Mouse (Mus musculus): ENCODE data around the gene Mfsd2a. TPM values are rescaled to one million over a fixed set of nuclear protein-coding genes. Genes with fewer than 3 reads are reported as not detected.
A peak's percentile ranks its signal among the peaks of the same experiment; 100 is the strongest.
"Not testable (repeated sequence)": the region's sequence is repeated elsewhere in the genome, so short reads cannot be mapped to it uniquely, and the experiment has no call there.

Gene Mfsd2a
- total RNA-seq (2021): under 1 TPM; 0.24 to 0.26 TPM
- long read RNA-seq, experiment 1: 0 reads
- long read RNA-seq, experiment 2: 0 reads

DNA sequence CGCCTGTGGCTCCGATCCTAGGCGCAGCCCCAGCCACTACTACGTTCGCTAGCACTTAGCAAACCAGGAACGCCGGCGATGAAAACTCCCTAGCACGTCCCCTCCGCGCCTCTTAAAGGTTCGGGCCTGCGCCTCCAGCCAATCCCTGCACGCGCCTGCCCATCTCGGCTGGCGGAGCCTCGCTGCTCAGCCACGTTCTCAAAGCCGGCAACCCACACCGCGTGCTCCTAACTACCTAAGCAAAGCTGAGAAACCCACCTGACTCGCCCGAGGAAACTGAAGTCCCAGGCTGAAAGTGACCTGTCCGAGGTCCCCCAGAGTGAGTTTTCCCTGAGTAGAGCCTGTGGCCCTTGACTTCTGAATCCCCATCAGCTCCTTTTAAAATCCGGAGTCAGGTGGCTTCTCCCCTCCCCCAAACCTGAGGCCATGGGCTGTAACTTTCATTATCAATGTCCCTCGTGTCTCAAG is at the start of gene Mfsd2a:
Gene Mfsd2a, minus strand, starts transcription at position 89 of the 468 bp plus-strand sequence.
- no peak for DNase-seq

DNA sequence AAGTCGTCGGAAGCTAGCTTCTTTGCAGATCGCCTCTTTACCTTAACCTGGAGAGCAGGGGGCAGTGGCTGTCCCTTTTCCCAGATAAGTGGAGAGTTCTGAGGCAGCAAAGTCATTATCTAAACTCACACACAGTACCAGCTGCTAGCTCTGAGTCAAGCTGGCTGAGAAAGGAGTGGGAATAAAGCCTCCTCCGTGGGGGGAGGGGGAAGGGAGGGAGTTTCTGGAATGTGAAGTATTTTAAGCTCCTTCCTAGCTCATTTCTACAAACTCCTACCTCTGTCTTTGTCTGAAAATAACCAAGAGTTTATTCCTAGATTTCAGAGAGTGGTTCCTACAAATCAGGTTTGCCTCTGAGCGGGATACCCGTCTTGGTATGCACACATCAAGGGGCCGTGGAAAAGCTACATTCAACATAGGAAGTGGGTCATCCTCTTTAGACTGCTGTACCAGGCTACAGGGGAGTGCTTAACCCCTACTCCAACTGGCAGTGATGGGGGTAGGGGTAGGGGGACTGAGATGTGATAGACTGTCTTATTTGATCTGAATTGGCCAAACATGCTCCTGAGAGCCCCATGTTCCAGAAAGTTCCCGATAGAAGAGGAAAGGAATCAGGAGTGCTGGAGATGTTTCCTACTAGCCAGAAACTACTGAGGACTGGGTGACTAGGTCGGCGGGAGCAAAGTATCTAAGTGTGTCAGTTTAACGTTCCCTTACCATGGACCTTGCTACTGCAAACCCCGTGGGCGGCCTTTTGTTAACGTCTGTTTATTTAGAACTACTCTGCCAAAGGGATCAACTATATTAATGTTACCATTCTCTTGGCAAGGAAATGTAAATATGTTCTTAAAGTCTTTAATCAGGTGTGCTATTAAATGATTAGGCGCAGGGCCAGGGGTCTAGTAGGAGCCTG is 44.3 kb upstream of the Mfsd2a start:
- DNase-seq: no peak

DNA sequence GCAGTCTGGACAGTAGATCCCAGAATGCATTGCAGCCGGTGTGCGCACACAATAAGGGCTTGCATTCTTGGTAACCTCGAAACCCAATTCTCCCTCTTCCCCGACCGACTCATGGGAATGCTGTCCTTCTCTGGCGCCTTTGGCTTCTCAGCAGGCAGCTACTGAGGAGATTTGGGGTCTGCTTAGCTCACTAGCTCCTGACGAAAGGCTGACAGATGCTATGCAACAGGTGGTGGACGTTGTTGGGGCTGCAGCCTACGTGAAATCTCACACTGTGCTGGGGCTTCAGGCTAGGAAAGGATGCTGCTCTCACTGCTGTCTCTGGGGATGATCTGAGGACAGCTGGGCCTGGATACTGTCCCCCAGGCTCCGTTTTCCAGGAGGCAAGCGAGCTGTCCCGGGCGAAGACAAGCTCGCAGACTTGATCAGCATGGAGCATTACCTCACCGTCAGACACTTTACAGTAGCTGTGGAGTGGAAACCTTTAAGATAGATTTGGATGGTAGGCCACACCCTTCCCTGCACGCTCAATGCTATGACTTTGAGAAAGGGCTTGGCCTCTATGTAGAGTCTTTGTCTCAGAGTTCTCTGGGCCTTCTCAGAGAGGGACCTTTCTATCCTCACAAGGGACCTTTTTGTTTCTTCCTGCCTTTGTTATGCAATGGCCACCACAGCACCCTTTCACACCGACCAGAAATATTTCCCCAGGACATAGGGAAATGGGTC is 39.8 kb upstream of the Mfsd2a start:
- no peak for DNase-seq

DNA sequence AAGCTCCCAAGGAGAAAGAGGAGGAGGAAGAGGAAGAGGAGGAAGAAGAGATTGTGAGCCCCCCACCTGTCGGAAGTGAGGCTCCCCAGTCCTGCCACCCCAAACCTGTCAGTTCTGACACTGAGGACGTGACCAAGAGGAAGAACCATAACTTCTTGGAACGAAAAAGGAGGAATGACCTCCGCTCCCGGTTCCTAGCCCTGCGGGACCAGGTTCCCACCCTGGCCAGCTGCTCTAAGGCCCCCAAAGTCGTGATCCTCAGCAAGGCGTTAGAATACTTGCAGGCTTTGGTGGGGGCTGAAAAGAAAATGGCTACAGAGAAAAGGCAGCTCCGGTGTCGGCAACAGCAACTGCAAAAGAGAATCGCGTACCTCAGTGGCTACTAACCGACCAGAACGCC is 39.1 kb upstream of the Mfsd2a start:
- no peak for DNase-seq

DNA sequence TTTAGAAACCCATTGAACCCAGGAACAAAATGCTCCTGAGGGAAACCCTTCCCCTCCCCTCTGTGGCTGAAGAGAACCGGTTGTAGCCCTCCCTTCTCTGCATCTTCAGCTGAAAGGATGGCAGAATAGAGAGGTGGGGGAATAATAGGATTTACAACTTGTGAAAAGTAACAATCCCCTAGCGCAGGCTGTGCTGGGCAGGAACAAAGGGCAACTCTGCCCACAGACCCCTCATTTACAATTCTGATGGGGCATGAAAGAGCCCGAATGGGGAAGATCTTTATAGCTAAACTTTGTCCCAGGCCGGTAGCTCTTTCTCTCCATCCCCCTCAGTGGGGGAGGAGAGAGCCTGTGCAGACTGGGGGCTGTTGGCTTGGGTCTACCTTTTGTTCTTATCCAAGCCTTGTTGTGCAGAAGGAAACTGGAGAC is 38.3 kb upstream of the Mfsd2a start:
- DNase-seq: no peak

DNA sequence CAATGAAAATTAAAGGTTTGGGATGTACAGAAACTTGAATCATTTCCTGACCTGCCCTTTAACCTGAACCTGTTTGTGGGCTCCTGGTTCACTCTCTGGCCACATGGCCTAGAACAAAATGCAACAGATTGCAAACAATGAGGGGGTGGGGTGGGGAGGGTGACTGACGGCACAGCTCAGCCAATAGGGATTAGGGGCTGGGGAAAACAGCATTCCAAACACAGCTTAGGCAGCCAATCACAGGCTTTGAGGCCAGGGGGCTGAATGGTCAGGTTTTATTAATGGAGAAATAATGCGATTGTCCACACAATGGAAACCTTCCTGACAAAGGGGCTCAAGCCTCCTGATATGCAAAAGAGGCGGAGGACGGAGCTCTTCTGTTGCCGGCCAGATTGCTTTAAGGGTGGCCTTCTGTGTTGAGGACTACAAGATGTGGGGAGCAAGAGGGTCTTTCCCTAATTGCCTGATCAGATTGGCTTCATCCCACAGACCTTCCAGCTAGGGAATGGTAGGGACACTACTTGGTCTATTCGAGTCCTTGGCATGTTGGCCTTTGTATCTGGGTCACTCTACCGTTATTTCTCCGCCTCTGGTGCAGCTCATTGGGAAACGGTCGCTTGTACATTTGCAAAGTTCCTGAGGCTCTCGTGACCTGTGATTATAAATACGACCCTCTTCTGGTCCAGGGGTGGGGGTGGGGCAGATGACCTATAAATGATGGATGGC is 37.7 kb upstream of the Mfsd2a start:
- no peak for DNase-seq

DNA sequence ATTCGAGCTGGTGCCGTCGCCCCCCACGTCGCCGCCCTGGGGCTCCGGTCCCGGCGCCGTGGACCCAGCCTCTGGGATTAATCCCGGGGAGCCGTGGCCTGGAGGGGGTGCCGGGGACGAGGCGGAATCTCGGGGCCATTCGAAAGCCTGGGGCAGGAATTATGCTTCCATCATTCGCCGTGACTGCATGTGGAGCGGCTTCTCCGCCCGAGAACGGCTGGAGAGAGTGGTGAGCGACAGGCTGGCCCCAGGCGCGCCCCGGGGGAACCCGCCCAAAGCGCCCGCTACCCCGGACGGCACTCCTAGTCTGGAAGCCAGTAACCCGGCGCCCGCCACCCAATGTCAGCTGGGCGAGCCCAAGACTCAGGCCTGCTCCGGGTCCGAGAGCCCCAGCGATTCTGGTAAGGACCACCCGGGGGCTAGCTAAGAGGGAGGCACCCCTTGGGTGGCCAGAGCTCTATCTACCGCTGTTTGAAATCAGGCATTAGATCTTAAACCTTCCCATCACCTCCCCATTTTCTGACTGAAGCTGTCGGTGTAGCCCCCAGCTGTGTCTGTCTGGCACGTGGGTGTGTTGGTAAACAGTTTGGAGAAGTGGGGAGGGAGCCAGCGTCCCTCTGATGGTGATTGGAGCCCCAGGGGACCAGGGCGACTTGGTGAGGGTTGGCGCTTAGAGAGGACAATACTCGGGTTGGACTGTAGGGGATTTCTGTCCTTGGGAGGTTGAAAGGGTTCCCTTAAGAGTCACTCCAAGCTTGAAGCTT is 35.8 kb upstream of the Mfsd2a start:
- no peak for DNase-seq

DNA sequence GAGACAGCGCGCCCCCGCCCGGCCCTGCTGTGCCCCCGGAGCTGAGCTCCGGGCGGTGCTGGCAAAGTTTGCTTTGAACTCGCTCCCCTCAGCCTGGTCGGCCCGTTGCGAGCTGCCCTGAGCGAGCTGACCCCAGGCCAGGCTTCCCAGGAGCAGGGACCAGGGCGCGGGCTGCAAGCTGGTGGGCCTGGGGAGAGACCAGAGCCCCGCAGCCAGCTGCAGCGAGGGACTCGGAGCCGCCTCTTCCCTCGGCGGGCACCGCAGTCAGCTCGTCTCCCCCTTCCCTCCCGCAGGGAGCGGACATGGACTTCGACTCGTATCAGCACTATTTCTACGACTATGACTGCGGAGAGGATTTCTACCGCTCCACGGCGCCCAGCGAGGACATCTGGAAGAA is 35.2 kb upstream of the Mfsd2a start:
- DNase-seq: no peak

DNA sequence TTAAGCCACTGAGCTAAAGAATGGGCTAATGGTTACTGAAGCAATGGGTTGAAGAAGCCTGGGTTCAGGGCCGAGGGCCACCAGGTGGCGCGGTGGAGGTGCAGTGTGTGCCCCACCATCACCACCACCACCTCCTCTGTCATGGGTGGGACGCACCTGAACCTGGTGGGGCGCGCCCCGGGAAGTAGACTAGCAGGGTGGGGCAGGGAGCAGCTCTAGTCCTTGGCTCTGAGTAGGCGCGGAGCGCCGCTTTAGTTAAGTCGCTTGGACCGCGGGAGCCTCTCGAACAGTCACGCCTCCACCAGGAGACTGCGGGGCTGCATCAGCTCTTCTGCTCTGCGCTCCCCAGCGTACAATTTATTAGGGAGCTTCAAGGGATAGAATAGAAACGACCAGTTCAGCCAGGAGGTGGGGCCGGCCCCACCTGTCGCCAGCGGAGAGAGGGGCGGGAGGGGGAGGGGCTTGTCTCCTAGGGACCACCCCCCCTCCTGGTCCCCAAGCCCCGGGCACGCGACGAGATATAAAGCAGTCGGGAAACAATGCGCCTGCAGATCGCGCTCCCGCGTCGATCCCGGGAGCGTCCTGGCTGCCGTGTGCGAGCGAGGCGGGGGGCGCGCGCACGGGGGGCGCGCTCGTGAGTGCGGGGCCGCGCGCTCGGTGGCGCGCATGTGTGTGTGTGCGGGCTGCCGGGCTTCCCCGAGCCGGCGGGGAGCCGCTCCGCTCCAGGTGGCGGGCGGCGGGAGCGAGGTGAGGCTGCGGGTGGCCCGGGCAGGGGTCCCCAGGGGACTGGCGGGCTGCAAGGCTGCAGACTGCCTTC is 34.6 kb upstream of the Mfsd2a start, which contains the start of gene Mycl:
Gene Mycl, plus strand, starts transcription at position 249 of the 817 bp plus-strand sequence.
- peak; percentile 46 for DNase-seq

DNA sequence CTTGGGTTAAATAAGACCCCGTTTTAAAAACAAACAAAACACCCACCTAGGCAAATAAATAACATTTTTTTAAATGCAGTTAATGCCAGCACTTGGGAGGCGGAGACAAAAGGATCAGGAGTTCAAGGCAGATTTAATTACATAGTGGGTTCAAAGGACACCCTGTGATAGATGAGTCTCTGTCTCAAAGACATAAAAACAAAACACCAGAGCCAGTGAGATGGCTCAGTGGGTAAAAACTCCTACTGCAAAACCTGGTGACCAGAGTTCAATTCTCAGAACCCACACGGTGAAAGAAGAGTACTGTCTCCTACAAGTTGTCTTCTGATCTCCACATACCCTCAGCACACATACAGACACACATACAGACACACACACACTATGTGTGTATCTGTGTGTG is 31.3 kb upstream of the Mfsd2a start:
- no peak for DNase-seq

DNA sequence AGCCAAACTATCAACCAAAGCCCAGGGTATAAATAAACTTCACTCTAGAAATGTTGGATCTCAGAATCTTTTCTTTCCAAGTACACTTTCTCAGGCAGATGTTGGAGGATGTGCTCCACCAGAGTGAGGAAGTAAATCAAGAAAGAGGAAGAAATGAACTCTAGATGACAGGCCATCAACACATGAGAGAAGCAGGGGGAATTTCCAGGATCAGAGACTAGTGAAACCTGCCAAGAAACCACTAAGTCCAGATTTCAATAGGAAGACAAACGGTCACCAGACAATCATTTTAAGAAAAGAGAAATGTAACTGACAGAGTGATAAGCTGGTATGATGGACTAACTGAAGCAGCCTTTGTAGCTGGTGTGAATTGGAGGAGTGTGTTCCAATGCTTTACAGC is 30.2 kb upstream of the Mfsd2a start:
- no peak for DNase-seq

DNA sequence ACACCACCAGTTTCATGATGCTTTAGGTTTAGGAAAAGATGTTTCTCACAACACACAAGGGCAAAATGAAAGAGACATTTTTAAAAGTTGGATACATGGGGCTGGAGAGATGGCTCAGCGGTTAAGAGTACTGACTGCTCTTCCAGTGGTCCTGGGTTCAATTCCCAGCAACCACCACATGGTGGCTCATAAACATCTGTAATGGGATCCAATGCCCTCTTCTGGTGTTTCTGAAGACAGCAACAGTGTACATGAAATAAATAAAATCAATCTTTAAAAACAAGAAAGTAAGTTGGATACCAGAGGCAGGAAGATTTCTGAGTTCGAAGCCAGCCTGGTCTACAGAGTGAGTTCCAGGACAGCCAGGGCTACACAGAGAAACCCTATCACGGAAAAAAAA is 27.0 kb upstream of the Mfsd2a start:
- not testable (repeated sequence) for DNase-seq

DNA sequence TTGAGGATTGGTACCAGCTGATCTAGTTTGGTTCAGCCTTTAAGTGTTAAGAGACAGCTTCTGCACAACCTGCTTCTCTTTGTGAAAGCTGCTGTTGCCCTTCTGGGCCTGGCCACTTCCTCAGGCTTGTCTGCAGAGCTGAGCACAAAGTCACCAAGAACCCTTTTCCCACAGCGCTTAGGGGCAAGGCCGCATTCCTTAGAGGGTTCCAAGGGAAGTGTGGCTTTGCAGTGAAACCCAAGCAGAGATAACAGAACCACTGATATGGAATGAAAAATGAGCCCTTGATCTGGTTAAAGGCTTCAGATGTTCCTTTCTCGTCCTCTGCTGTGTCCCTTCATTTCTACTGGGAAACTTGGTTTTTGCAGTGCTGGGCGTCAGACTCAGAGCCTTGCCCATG is 26.4 kb upstream of the Mfsd2a start:
- no peak for DNase-seq

DNA sequence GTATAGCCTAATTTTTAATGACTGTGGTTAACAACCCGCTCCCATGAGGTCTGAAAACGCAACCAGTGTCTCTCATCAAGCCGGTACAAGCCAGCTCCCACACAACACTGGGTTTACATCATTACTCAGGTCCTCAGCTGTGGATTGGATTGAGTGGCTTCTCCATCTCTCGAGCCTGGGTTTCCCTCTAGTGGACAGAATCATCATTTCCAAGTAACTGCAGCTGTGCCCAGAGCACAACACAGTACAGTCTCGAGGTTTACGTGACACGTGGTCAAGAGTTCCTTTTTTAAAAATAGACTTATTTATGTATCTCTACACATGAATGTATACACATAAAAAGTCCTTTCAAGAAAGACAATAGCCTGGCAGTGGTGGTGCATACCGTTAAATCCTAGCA is 24.1 kb upstream of the Mfsd2a start:
- DNase-seq: no peak

DNA sequence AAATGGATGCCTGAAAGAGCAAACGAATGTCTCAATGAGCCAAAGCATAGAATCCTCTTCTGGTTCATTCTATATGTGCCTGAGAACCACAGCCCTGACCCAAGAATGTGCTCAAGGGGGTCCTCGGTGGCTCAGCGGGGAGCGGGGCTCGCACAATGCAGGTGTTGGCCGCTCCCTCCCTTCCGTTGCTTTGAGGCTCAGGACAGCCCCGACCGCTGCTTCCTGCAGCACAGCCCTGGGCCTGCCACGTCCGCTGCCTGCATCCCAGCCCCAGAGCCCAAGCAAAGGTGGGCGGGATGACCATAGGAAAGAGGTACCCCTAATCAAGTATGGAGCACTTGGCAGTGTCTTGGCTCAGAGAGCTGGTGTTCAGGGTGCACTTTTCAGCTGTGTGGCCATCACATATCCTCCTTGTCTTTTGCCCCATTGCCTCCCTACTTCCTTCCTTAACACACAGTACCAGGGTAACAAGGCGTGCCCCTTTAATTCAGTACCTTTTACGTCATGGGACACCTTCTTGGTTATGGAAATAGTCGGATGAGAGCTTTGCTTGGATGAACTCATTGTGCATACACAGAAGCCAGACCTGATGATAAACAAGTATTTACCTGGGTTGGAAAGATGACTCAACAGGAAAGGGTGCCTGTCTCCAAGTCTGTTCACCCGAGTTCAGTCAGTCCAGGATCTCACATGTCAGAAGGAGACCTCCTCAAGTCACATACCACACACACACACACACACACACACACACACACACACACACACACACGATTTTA is 22.7 kb upstream of the Mfsd2a start:
- no peak for DNase-seq

DNA sequence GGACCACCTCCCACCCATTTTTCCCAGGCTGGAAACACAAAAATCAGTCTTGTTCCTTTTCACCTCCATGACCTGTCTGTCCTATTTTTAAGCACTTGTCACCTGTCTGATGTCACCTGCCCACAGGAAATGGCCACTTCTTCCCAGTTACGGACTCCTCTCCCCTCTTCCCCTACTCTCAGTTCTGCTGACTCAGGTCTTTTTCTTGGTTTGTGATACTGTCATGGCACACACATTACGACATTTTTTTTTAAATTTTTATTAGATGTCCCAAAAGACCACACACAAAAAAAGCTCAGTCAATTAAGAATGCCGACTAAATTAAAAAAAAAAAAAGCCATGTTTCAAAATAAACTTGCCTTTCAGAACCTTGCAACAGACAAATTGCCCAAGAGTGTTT is 21.5 kb upstream of the Mfsd2a start:
- DNase-seq: no peak

DNA sequence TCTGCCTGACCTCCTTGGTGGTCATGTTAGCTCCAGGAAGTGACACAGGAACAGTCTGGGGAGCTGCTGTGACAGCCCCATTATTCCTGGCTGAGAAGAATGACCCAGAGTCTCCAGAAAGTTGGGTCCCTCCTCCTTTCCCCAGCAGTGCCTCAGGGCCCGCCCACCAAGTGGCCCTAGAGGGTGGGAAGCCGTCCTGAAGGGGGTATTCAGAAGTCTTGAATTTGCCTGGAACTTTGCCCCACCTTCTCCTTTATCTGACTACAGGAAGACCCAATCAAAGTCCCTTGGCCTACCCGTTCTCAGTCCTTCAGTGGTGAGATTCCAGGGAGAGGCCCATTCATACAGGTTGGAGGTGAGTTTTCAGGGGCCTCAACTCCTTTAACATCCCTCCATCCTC is 20.9 kb upstream of the Mfsd2a start:
- DNase-seq: no peak

DNA sequence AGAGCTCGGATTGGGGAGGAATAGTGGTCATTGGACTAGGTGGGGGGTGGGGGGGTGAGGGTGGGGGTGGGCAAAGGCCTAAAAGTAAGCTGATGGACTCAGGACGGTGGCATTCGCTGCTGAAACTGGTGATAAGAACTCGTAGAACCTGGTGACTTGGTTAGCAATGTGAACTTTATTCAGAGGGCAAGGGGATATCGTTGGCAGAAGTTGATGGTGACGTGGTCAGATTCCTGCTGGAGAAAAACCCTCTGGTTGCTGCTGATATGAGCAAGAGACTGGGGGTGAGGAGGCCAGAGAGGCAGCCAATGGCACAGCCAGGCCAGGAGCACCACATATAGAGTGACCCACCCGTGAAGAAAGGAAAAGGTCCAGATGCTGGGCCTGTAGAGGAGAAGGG is 20.2 kb upstream of the Mfsd2a start:
- no peak for DNase-seq

DNA sequence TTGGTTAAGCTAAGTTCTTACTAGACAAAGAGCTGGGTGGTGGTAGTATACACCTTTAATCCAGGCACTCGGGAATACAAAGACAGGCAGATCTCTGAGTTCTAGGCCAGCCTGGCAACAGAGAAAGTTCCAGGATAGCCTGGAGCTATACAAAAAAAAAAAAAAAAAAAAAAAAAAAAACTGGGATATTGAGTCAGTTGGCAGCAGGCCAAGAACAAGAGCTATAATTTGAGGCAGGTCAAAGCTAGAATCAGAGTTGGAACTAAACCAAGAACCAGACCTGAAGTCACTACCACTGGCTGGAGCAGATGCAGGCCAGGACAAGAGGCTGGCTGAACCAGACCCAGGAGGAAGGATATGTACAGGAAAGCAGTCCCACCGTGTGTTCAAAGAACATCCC is 19.7 kb upstream of the Mfsd2a start:
- DNase-seq: no peak

DNA sequence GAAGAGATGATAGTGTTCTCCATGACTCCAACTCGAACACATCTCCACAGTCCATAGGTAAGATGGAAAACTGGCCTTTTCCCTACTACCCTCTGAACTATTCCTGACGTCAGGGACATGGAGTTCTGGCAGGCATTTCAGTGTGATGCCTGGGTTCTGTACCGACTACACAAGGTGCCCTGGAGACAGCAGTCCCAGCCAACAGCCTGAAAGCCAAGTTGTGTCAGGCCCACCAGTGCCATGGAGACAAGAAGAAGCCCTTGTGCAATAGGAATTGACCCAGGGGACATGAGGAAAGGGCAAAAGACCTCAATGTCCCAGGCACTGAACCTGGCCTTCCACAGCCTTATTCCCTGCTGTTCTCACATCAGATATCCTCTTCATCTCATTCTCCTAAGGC is 18.8 kb upstream of the Mfsd2a start:
- no peak for DNase-seq

All from gastrocnemius, postnatal 25 days (tissue).